Mouse (Mus musculus) gastrocnemius, postnatal 14 days (tissue): ENCODE measurements at regions not wholly inside any gene's neighbourhood (a gene's known extent, or its start where the extent isn't known, plus 50 kb on each side); places are given as distances from the start of the nearest gene placed in this dataset.
"Not testable (repeated sequence)": the region's sequence is repeated elsewhere in the genome, so short reads cannot be mapped to it uniquely, and the experiment has no call there.

Experiments
- DNase-seq: peaks from one replicate; pipeline ENCODE4 v3.0.0; 2021; ENCODE audit warnings: mixed read lengths
- intact Hi-C: fragments of 180-260 bp; cut with DNase I; formaldehyde crosslinking; loops from one replicate; pipeline ENCODE4 v1.15.1; 2025; ENCODE audit warnings: low total_unique reads

GRCm38 (mm10) chrX:159058931-159059330, 151.2 kb upstream of the Rps6ka3 start:
- intact Hi-C loops: no loop called here
- no peak for DNase-seq

- no peak for DNase-seq
- intact Hi-C loops: no loop called here
Measured at GRCm38 (mm10) chrX:159061322-159061721, 148.8 kb upstream of the Rps6ka3 start.

- no peak for DNase-seq
- intact Hi-C loops: no loop called here
Measured at GRCm38 (mm10) chrX:159066212-159066611, 143.9 kb upstream of the Rps6ka3 start.

- no peak for DNase-seq
- intact Hi-C loops: no loop called here
Measured at GRCm38 (mm10) chrX:159072647-159073046, 137.5 kb upstream of the Rps6ka3 start.

- intact Hi-C loops: no loop called here
- peak; percentile 6 for DNase-seq
Measured at GRCm38 (mm10) chrX:159073533-159073932, 136.6 kb upstream of the Rps6ka3 start.

GRCm38 (mm10) chrX:159080508-159080907, 129.6 kb upstream of the Rps6ka3 start:
- intact Hi-C loops: no loop called here
- no peak for DNase-seq

- DNase-seq, intact Hi-C loops: not testable (repeated sequence)
Measured at GRCm38 (mm10) chrX:159110651-159111050, 99.5 kb upstream of the Rps6ka3 start.

- DNase-seq: no peak
- intact Hi-C loops: no loop called here
Measured at GRCm38 (mm10) chrX:159116210-159116609, 93.9 kb upstream of the Rps6ka3 start.

GRCm38 (mm10) chrX:159140554-159140953, 69.6 kb upstream of the Rps6ka3 start:
- intact Hi-C loops: no loop called here
- DNase-seq: no peak

- intact Hi-C loops: no loop called here
- no peak for DNase-seq
Measured at GRCm38 (mm10) chrX:159143278-159143677, 66.8 kb upstream of the Rps6ka3 start.

GRCm38 (mm10) chrX:159144674-159145073, 65.4 kb upstream of the Rps6ka3 start:
- no peak for DNase-seq

GRCm38 (mm10) chrX:159145212-159145611, 64.9 kb upstream of the Rps6ka3 start:
- intact Hi-C loops: no loop called here
- no peak for DNase-seq

More at GRCm38 (mm10) chrX:159144674-159145073, 65.4 kb upstream of the Rps6ka3 start:
- intact Hi-C loops: no loop called here

GRCm38 (mm10) chrX:159155786-159156185, 54.3 kb upstream of the Rps6ka3 start:
- no peak for DNase-seq
- intact Hi-C loops: no loop called here

GRCm38 (mm10) chrX:159156976-159157375, 53.1 kb upstream of the Rps6ka3 start:
- DNase-seq: peak; percentile 6
- intact Hi-C loops: no loop called here

GRCm38 (mm10) chrX:159159727-159160126, 50.4 kb upstream of the Rps6ka3 start:
- intact Hi-C loops: no loop called here
- DNase-seq: no peak
